Mouse (Mus musculus) embryonic facial prominence, embryonic 15.5 days (tissue): ENCODE data around the gene Ccdc148. TPM values are rescaled to one million over a fixed set of nuclear protein-coding genes. Genes with fewer than 3 reads are reported as not detected.

Experiments used
- ATAC-seq: fragments of 200-750 bp; cut with Nextera tagmentation; 2 replicates; pipeline ENCODE4 v1.8.0; 2017; ENCODE audit warnings: low read depth, moderate TSS enrichment; ENCODE audit not compliant: insufficient number of reproducible peaks, low FRiP score, low TSS enrichment
- H3K27ac ChIP-seq: fragments of 300-500 bp; sonication (generic); replicated peaks from 2 replicates; pipeline ENCODE4 v1.5.1; 2015; ENCODE audit warnings: mild to moderate bottlenecking, inconsistent platforms
- H3K27me3 ChIP-seq: fragments of 300-500 bp; sonication (generic); 2 replicates; pipeline ENCODE4 v1.6.1; 2015; ENCODE audit warnings: inconsistent platforms
- H3K36me3 ChIP-seq: fragments of 300-500 bp; sonication (generic); 2 replicates; pipeline ENCODE4 v1.6.1; 2015; ENCODE audit warnings: mild to moderate bottlenecking, inconsistent platforms
- H3K4me1 ChIP-seq: fragments of 300-500 bp; sonication (generic); 2 replicates; pipeline ENCODE4 v1.6.1; 2015; ENCODE audit warnings: inconsistent platforms
- H3K4me2 ChIP-seq: fragments of 300-500 bp; sonication (generic); replicated peaks from 2 replicates; pipeline ENCODE4 v1.6.1; 2015; ENCODE audit warnings: mild to moderate bottlenecking, inconsistent platforms
- H3K4me3 ChIP-seq: fragments of 300-500 bp; sonication (generic); replicated peaks from 2 replicates; pipeline ENCODE4 v1.5.1; 2015; ENCODE audit warnings: mild to moderate bottlenecking, inconsistent platforms
- H3K9ac ChIP-seq: fragments of 300-500 bp; sonication (generic); 2 replicates; pipeline ENCODE4 v1.6.1; 2015; ENCODE audit warnings: inconsistent platforms
- H3K9me3 ChIP-seq: fragments of 300-500 bp; sonication (generic); replicated peaks from 2 replicates; pipeline ENCODE4 v1.6.1; 2016; ENCODE audit warnings: inconsistent platforms
- WGBS: fragments of 180-500 bp; shearing (Covaris S2); methylation state at CpG from one replicate; pipeline ENCODE4 v1.1.7; 2015; 5-methylcytosine and 5-hydroxymethylcytosine counted together
- polyA plus RNA-seq: library from polyadenylated mRNA; unstranded; fragments of >200 nt; fragmentation: Nextera tagmentation; extraction: Ambion mirVana; gene quantifications from 2 replicates; pipeline ENCODE4 v1.2.1, GENCODE M21; 2015

Gene Ccdc148
- polyA plus RNA-seq, 1 experiment from 2014 or later: 1.6 TPM

DNA sequence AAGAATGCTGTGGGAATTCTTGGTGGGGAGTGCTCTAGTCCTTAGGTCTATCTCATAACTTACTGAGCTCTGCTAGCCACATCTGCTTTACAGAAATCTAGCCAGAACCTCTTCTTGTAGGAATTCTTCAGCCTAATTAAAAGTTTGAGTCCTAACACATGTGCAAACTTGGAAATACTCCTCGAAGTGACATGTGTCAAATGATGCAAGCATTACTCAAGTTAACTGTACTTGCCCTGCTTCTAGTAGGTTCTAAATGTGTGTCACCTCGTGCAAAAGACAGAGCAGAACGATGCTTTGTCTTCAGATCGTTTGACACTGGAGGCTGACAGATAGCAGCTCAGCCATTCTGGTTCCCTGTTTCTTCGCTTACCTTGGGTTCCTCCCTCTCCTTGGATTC, 32.6 kb upstream of the Ccdc148 start:
- Histone ChIP-seq H3K9me3 (no peaks in the 10 kb centered on the region), H3K27me3 (no peaks in the 10 kb centered on the region), H3K4me1 (peaks cover 36% of the 10 kb centered on the region), H3K9ac (no peak overlapping the region), H3K4me2 (no peak overlapping the region), H3K4me3 (no peak overlapping the region), H3K36me3 (no peaks in the 10 kb centered on the region), H3K27ac (no peak overlapping the region)
- no peak for ATAC-seq
- 53% methylated on average over 5 of the region's 5 CpGs for WGBS

- Histone ChIP-seq H3K4me1 (peaks cover 36% of the 10 kb centered on the region), H3K9ac (no peak overlapping the region), H3K36me3 (peaks cover 4% of the 10 kb centered on the region; the same call in 1 of the 2 replicates), H3K9me3 (no peaks in the 10 kb centered on the region), H3K4me2 (no peak overlapping the region), H3K27ac (no peak overlapping the region), H3K4me3 (no peak overlapping the region), H3K27me3 (no peaks in the 10 kb centered on the region)
- 52% methylated on average over 8 of the region's 8 CpGs for WGBS
- 0 out of 2 replicates have a peak, but pooled peaks have one; percentile 44 for ATAC-seq
Observed at GRCm38 (mm10) chr2:59191466-59191865, 31.0 kb upstream of the Ccdc148 start.

GRCm38 (mm10) chr2:59190186-59190585, 29.7 kb upstream of the Ccdc148 start:
- peaks cover 36% of the 10 kb centered on the region for H3K4me1 ChIP-seq
- WGBS: 86% methylated on average over 10 of the region's 10 CpGs
- H3K36me3 ChIP-seq: peaks cover 4% of the 10 kb centered on the region; the same call in 1 of the 2 replicates
- no peak overlapping the region for H3K4me3 ChIP-seq
- no peak for ATAC-seq
- no peak overlapping the region; the same call in 1 of the 2 replicates for H3K27ac ChIP-seq
- H3K9me3 ChIP-seq: no peaks in the 10 kb centered on the region
- H3K9ac ChIP-seq: no peak overlapping the region
- no peak overlapping the region for H3K4me2 ChIP-seq
- H3K27me3 ChIP-seq: no peaks in the 10 kb centered on the region

DNA sequence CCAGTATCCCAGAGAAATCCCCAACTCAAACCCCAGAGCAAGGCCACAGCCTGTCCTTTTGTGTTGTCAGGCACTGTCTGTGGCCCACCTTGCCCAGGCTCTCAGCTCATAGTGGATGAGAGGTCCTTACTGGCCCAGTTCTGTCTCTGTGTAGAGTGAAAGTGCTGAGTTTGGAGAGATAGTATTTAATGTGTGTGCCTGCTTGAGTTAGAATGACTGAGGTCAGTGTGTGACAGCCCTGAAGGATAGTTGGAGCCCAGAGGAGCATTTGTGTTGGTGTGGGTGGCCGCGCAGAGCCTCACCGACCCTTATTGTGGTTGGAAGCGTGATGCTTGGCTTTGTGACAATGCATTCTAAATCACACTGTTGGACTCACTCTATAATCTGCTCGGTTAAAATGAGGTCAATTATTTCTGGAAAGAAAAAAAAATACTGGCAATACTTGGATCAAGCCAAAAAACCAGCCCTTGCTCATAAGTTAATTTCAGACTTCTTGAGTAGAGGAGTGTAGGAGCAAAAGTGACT, 29.2 kb upstream of the Ccdc148 start:
- 80% methylated on average over 5 of the region's 5 CpGs for WGBS
- Histone ChIP-seq H3K9me3 (no peaks in the 10 kb centered on the region), H3K27me3 (no peaks in the 10 kb centered on the region), H3K9ac (no peak overlapping the region), H3K27ac (no peak overlapping the region; the same call in 1 of the 2 replicates), H3K4me1 (peaks cover 36% of the 10 kb centered on the region), H3K36me3 (peaks cover 4% of the 10 kb centered on the region; the same call in 1 of the 2 replicates), H3K4me2 (no peak overlapping the region), H3K4me3 (no peak overlapping the region)
- no peak for ATAC-seq

- H3K4me1 ChIP-seq: peaks cover 34% of the 10 kb centered on the region
- ATAC-seq: no peak
- H3K4me2 ChIP-seq: no peak overlapping the region
- H3K36me3 ChIP-seq: peaks cover 4% of the 10 kb centered on the region; the same call in 1 of the 2 replicates
- H3K27ac ChIP-seq: no peak overlapping the region
- no peak overlapping the region for H3K4me3 ChIP-seq
- no peak overlapping the region for H3K9ac ChIP-seq
- 87% methylated on average over 8 of the region's 8 CpGs for WGBS
- no peaks in the 10 kb centered on the region for H3K27me3 ChIP-seq
- no peaks in the 10 kb centered on the region for H3K9me3 ChIP-seq
Observed at GRCm38 (mm10) chr2:59188306-59188705, 27.8 kb upstream of the Ccdc148 start.

- WGBS: 90% methylated on average over 6 of the region's 6 CpGs
- H3K9me3 ChIP-seq: no peaks in the 10 kb centered on the region
- H3K9ac ChIP-seq: no peak overlapping the region
- no peak overlapping the region for H3K4me3 ChIP-seq
- no peaks in the 10 kb centered on the region for H3K27me3 ChIP-seq
- H3K4me2 ChIP-seq: no peak overlapping the region
- H3K27ac ChIP-seq: no peak overlapping the region
- peaks cover 25% of the 10 kb centered on the region for H3K4me1 ChIP-seq
- ATAC-seq: no peak
- H3K36me3 ChIP-seq: peaks cover 4% of the 10 kb centered on the region; the same call in 1 of the 2 replicates
Observed at GRCm38 (mm10) chr2:59186966-59187365, 26.5 kb upstream of the Ccdc148 start.

DNA sequence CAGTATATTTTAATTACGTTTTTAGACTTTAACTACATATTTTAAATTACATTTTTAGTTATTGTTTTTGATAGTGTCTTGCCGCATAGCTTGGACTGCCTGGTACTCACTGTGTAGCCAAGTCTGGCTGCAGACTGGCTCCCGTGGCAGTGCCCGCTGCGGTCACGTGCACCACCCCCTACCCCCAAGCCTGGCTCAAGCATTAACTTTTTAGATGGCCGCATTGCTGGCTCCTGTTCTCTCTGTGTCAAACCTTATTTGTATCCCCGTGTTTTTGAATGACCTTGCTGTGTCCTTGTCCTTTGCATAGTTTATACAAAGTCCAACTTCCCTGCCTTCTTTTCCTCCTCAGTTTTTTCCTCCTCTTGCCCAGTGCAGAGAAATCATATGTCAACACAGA, 25.6 kb upstream of the Ccdc148 start:
- no peak overlapping the region for H3K9ac ChIP-seq
- no peaks in the 10 kb centered on the region for H3K9me3 ChIP-seq
- no peak overlapping the region for H3K4me3 ChIP-seq
- no peaks in the 10 kb centered on the region for H3K27me3 ChIP-seq
- H3K36me3 ChIP-seq: peaks cover 4% of the 10 kb centered on the region; the same call in 1 of the 2 replicates
- H3K4me1 ChIP-seq: peaks cover 25% of the 10 kb centered on the region
- no peak overlapping the region for H3K4me2 ChIP-seq
- no peak overlapping the region for H3K27ac ChIP-seq
- 96% methylated on average over 8 of the region's 8 CpGs for WGBS
- no peak for ATAC-seq

GRCm38 (mm10) chr2:59184107-59185064, 23.9 kb upstream of the Ccdc148 start:
- WGBS: 90% methylated on average over 11 of the region's 11 CpGs
- Histone ChIP-seq H3K36me3 (peaks cover 4% of the 10 kb centered on the region; the same call in 1 of the 2 replicates), H3K27ac (no peak overlapping the region), H3K4me2 (no peak overlapping the region), H3K9ac (no peak overlapping the region), H3K4me3 (no peak overlapping the region), H3K4me1 (peaks cover 24% of the 10 kb centered on the region), H3K9me3 (no peaks in the 10 kb centered on the region), H3K27me3 (no peaks in the 10 kb centered on the region)
- no peak for ATAC-seq

GRCm38 (mm10) chr2:59183541-59183940, 23.1 kb upstream of the Ccdc148 start:
- Histone ChIP-seq H3K36me3 (peaks cover 4% of the 10 kb centered on the region; the same call in 1 of the 2 replicates), H3K9me3 (no peaks in the 10 kb centered on the region), H3K27me3 (no peaks in the 10 kb centered on the region), H3K4me2 (no peak overlapping the region), H3K4me1 (peaks cover 30% of the 10 kb centered on the region), H3K27ac (no peak overlapping the region), H3K4me3 (no peak overlapping the region), H3K9ac (no peak overlapping the region)
- no peak for ATAC-seq
- WGBS: 76% methylated on average over 4 of the region's 4 CpGs

- H3K9ac ChIP-seq: no peak overlapping the region
- ATAC-seq: no peak
- WGBS: 70% methylated on average over 15 of the region's 15 CpGs
- H3K4me3 ChIP-seq: no peak overlapping the region
- H3K27ac ChIP-seq: no peak overlapping the region
- no peaks in the 10 kb centered on the region for H3K27me3 ChIP-seq
- H3K9me3 ChIP-seq: no peaks in the 10 kb centered on the region
- no peaks in the 10 kb centered on the region for H3K36me3 ChIP-seq
- H3K4me2 ChIP-seq: no peak overlapping the region
- peaks cover 31% of the 10 kb centered on the region for H3K4me1 ChIP-seq
Observed at GRCm38 (mm10) chr2:59181321-59182113, 21.0 kb upstream of the Ccdc148 start.

GRCm38 (mm10) chr2:59179487-59179886, 19.0 kb upstream of the Ccdc148 start:
- H3K4me1 ChIP-seq: peaks cover 31% of the 10 kb centered on the region
- ATAC-seq: no peak
- 50% methylated on average over 5 of the region's 5 CpGs for WGBS
- H3K27me3 ChIP-seq: no peaks in the 10 kb centered on the region
- no peak overlapping the region for H3K4me3 ChIP-seq
- H3K36me3 ChIP-seq: no peaks in the 10 kb centered on the region
- H3K9ac ChIP-seq: no peak overlapping the region
- no peak overlapping the region for H3K27ac ChIP-seq
- no peak overlapping the region for H3K4me2 ChIP-seq
- H3K9me3 ChIP-seq: no peaks in the 10 kb centered on the region
